Mouse (Mus musculus) CD4-positive naive resting alpha-beta T cell, adult 57 days (primary cell): ENCODE measurements around the gene Tmem179b. TPM values are rescaled to one million over a fixed set of nuclear protein-coding genes. Genes with fewer than 3 reads are reported as not detected.

Experiments
- total RNA-seq: library from RNA; stranded (reverse); gene quantifications from one replicate; pipeline ENCODE4 v1.2.4, GENCODE M21; 2023

The Tmem179b gene
- 68.8 TPM for total RNA-seq

GRCm38 (mm10) chr19:8774086-8774835, at the start of gene Tmem179b:
Gene Tmem179b, minus strand, starts transcription at chr19:8774467.

GRCm38 (mm10) chr19:8819596-8820423, 45.5 kb upstream of the Tmem179b start, which contains the start of gene Hnrnpul2:
Gene Hnrnpul2, plus strand, starts transcription at chr19:8820010.

GRCm38 (mm10) chr19:8818801-8819595, 44.7 kb upstream of the Tmem179b start, which contains the start of gene Ttc9c:
Gene Ttc9c, minus strand, starts transcription at chr19:8819333.

GRCm38 (mm10) chr19:8802130-8802821, 28.0 kb upstream of the Tmem179b start, which contains the start of gene Zbtb3:
Gene Zbtb3, plus strand, starts transcription at chr19:8802555.

GRCm38 (mm10) chr19:8798264-8798946, 24.1 kb upstream of the Tmem179b start, which contains the start of gene Polr2g:
Gene Polr2g, minus strand, starts transcription at chr19:8798577.

GRCm38 (mm10) chr19:8786008-8786781, 11.9 kb upstream of the Tmem179b start, which contains the start of gene Taf6l:
Gene Taf6l, minus strand, starts transcription at chr19:8786417.

GRCm38 (mm10) chr19:8770567-8771270, 3.5 kb downstream of the Tmem179b start, which contains the start of gene Tmem223:
Gene Tmem223, plus strand, starts transcription at chr19:8770996.

GRCm38 (mm10) chr19:8756635-8757387, 17.5 kb downstream of the Tmem179b start, which contains the start of gene Nxf1:
Gene Nxf1, plus strand, starts transcription at chr19:8757073.

GRCm38 (mm10) chr19:8741243-8741869, 32.9 kb downstream of the Tmem179b start, which contains the start of gene Stx5a:
Gene Stx5a, plus strand, starts transcription at chr19:8741413.

GRCm38 (mm10) chr19:8740603-8741002, 33.7 kb downstream of the Tmem179b start, which contains the start of gene 1700092M07Rik:
Gene 1700092M07Rik, plus strand, starts transcription at chr19:8740718.

GRCm38 (mm10) chr19:8735389-8736159, 38.7 kb downstream of the Tmem179b start, which contains the start of gene Wdr74:
Gene Wdr74, plus strand, starts transcription at chr19:8735827.

GRCm38 (mm10) chr19:8722907-8723573, 51.2 kb downstream of the Tmem179b start, which contains the start of gene Slc3a2:
Gene Slc3a2, minus strand, starts transcription at chr19:8723369.

